Comparison of ENCODE assay signal across 15 mouse cellular contexts in the genomic region with DNA sequence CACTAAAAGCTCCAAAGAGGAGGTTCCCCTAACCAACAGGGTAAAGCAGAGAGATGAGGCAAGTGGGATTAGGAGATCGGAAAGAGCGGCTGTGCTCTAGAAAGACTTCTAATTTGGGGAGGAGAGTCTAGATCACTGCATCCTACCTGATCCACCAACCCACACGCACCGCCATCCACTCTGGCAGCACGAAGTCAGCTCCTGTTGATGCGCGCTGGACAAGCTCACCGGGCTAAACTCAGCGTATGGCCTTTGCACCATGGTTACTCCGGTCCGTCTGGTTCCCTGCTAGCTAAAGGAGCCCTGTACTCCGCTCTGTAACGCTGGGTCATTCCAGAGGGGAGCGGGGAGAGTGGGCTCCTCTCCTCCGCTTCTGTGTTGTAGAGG. TPM values are rescaled to one million over a fixed set of nuclear protein-coding genes. Genes with fewer than 3 reads are reported as not detected.
DNase-seq lines count a peak whose midpoint lies in the region; ATAC-seq lines count a peak whose summit lies in the region.
"Had no signal": no experiment of that assay in that cellular context is flagged by ENCODE, and none has a peak within 500 bp of the region (broad histone marks: within the 10 kb centered on the region; RNA-seq: fewer than 3 reads in every experiment).

No protein-coding gene starts in this region.

- no peak overlapping the region for H3K4me3 ChIP-seq in hindbrain, embryonic 15.5 days
- H3K4me3 ChIP-seq in midbrain, embryonic 15.5 days, result no peak overlapping the region
- H3K4me3 ChIP-seq: liver, embryonic 13.5 days had no signal

- no peaks in the 10 kb centered on the region for H3K9me3 ChIP-seq in hindbrain, embryonic 15.5 days
- H3K9me3 ChIP-seq in midbrain, embryonic 15.5 days, result no peaks in the 10 kb centered on the region
- H3K9me3 ChIP-seq: heart, embryonic 12.5 days; liver, embryonic 13.5 days had no signal

- no peak overlapping the region for H3K27ac ChIP-seq in hindbrain, embryonic 15.5 days (replicated peaks)
- peak overlapping the region; percentile 53 for H3K27ac ChIP-seq in midbrain, embryonic 15.5 days
- H3K27ac ChIP-seq: liver, embryonic 13.5 days had no signal

- peaks cover 12% of the 10 kb centered on the region for H3K4me1 ChIP-seq in hindbrain, embryonic 15.5 days (replicated peaks)
- peaks cover 30% of the 10 kb centered on the region for H3K4me1 ChIP-seq in midbrain, embryonic 15.5 days
- H3K4me1 ChIP-seq: liver, embryonic 13.5 days had no signal

- 2% methylated on average over 15 of the region's 15 CpGs for WGBS in hindbrain, embryonic 15.5 days
- 6% methylated on average over 15 of the region's 15 CpGs for WGBS in midbrain, embryonic 15.5 days

- peaks cover 83% of the 10 kb centered on the region for H3K27me3 ChIP-seq in hindbrain, embryonic 15.5 days
- H3K27me3 ChIP-seq in midbrain, embryonic 15.5 days (replicated peaks), result peaks cover 70% of the 10 kb centered on the region

- ATAC-seq in hindbrain, embryonic 15.5 days (ENCODE audit: low FRiP score, low read depth), result no peak
- ATAC-seq in midbrain, embryonic 15.5 days (replicated peaks), result 0 out of 2 replicates have a peak, but pooled peaks have one; percentile 26
- ATAC-seq: lung, postnatal 0 days had no signal

- no peaks in the 10 kb centered on the region for H3K36me3 ChIP-seq in hindbrain, embryonic 15.5 days
- no peaks in the 10 kb centered on the region for H3K36me3 ChIP-seq in midbrain, embryonic 15.5 days (replicated peaks)
- H3K36me3 ChIP-seq: heart, embryonic 12.5 days; liver, embryonic 13.5 days had no signal

- peak overlapping the region; percentile 8; the same call in 1 of the 2 replicates for H3K4me2 ChIP-seq in hindbrain, embryonic 15.5 days
- H3K4me2 ChIP-seq in midbrain, embryonic 15.5 days, result peak overlapping the region; percentile 50
- H3K4me2 ChIP-seq: liver, embryonic 13.5 days had no signal

- H3K9ac ChIP-seq in hindbrain, embryonic 15.5 days, result no peak overlapping the region
- H3K9ac ChIP-seq in midbrain, embryonic 15.5 days, result no peak overlapping the region
- H3K9ac ChIP-seq: heart, embryonic 12.5 days; liver, embryonic 13.5 days had no signal

- peak; percentile 32 for DNase-seq in cerebellum, adult 11-12 months
- DNase-seq in cerebellum, adult 11 months, result no peak
- DNase-seq in ZHBTc4 (ENCODE audit: low read depth, low spot score), result peak; percentile 46
- no peak for DNase-seq in ovary, postnatal 36 days (ENCODE audit: low spot score)
- DNase-seq in kidney, adult 8-10 months, result no peak
- DNase-seq in lung, postnatal 10 days, result no peak
- DNase-seq: adrenal gland, postnatal 25 days; gastrocnemius, postnatal 10 days; heart, postnatal 4 days; liver, embryonic 13.5 days had no signal

RNA-seq across cellular contexts. Expression of a gene that starts 6.4 kb away (rescaled TPM):
- 0.60 and 1.3 TPM in 2 replicates for polyA plus RNA-seq in hindbrain, embryonic 15.5 days (2015; fragmentation: Nextera tagmentation; extraction: Ambion mirVana)
- polyA plus RNA-seq in midbrain, embryonic 15.5 days (2015; fragmentation: Nextera tagmentation; extraction: Ambion mirVana), result 0.93 and 1.5 TPM in 2 replicates
- polyA plus RNA-seq: forebrain, embryonic 14.5 days; heart, embryonic 12.5 days; liver, embryonic 13.5 days; lung, postnatal 0 days had no signal

Comparison
In these comparisons a context has a peak if more than half of its experiments do, and no peak if none do; other contexts are left out.
1. DNase-seq: peak in cerebellum, adult 11-12 months (single experiment) and ZHBTc4 (single experiment); none in cerebellum, adult 11 months (single experiment), ovary, postnatal 36 days (single experiment), kidney, adult 8-10 months (0 of 2) and lung, postnatal 10 days (single experiment).